Mouse (Mus musculus): ENCODE data around the gene Ifnz.

DNA sequence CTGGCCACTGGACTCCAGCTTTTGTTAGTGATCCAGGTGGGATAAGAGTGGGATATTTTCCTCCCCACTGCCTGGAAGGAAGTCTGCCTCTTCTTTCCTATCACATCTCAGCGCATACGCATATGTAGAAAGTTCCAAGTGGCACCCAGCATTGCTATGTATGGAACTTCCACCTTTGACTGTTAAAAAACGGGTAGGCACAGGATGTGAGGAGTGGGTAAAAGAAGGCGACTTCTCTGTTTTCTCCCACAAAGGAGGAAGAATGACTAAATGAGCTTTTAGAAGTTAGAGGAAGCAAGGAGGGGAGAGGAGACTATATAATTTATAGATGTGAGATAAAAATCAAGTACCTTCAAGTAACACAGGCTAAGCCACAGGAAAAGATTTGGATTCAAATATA is 40.5 kb upstream of the Ifnz start:
- TF ChIP-seq CTCF (IDR thresholded peaks at IDR 0.05; ENCODE audit: low read depth, low read length) (no peak), POLR2A (IDR thresholded peaks at IDR 0.05; ENCODE audit: insufficient read depth, low read length) (no peak)
